Mouse (Mus musculus): Measurements from ENCODE around the gene Ndufs3.

GRCm38 (mm10) chr2:90939750-90940149 lies 35.1 kb upstream of the Ndufs3 start:
- TF ChIP-seq CTCF (IDR thresholded peaks at IDR 0.05) = no peak
- TF ChIP-seq EP300 (IDR thresholded peaks at IDR 0.05) = no peak

Measured in lung, postnatal 0 days (tissue).